In genomic region chr6:100155676-100156075, GRCm38 (mm10) we compare ENCODE assay signal across 8 mouse cellular contexts.
DNase-seq lines count a peak whose midpoint lies in the region.

No protein-coding gene starts in this region.

- DNase-seq in right cerebral cortex, postnatal 14 days = peak; percentile 18
- no peak for DNase-seq in right cerebral cortex, postnatal 36 days (ENCODE audit: low spot score in 2 of 2)
- peak; percentile 38 for DNase-seq in heart, adult 8-10 months (ENCODE audit: low spot score)
- peak; percentile 77 for DNase-seq in kidney, adult 9 months
- peak; percentile 72 for DNase-seq in lung, postnatal 14 days
- DNase-seq in thymus, postnatal 14 days = peak; percentile 22
- DNase-seq in adipocyte (ENCODE audit: low spot score) = no peak
- DNase-seq in right cerebral cortex, adult 2 months (ENCODE audit: low spot score in 2 of 2) = no peak

Comparison
In these comparisons a context has a peak if more than half of its experiments do, and no peak if none do; other contexts are left out.
1. DNase-seq: peak in right cerebral cortex, postnatal 14 days (single experiment), heart, adult 8-10 months (single experiment), kidney, adult 9 months (single experiment), lung, postnatal 14 days (single experiment) and thymus, postnatal 14 days (single experiment); none in right cerebral cortex, postnatal 36 days (0 of 2), adipocyte (single experiment) and right cerebral cortex, adult 2 months (0 of 2).